Mouse (Mus musculus) heart, postnatal 0 days (tissue): Measurements from ENCODE around the gene Vtn.

ENCODE experiments used
- CTCF ChIP-seq: IDR thresholded peaks from 2 replicates; pipeline ENCODE4 v1.5.1; 2016; ENCODE audit warnings: antibody characterized with exemption, control low read depth, low read depth
- EP300 ChIP-seq: IDR thresholded peaks from 2 replicates; pipeline ENCODE4 v1.6.1; 2016; ENCODE audit warnings: antibody characterized with exemption, low read depth

- TF ChIP-seq CTCF = no peak
- no peak for TF ChIP-seq EP300
These were observed 37.0 kb upstream of the Vtn start for GRCm38 (mm10) chr11:78461894-78462293.
